Mouse (Mus musculus) neutrophil, adult 5-6 weeks (primary cell): ENCODE results near the gene Trpm2. TPM values are rescaled to one million over a fixed set of nuclear protein-coding genes. Genes with fewer than 3 reads are reported as not detected.
"Not testable (repeated sequence)": the region's sequence is repeated elsewhere in the genome, so short reads cannot be mapped to it uniquely, and the experiment has no call there.

Experiments used
- ATAC-seq: fragments of 151-379, 151-347 bp; 2 replicates; pipeline ENCODE4 v1.8.0; 2017; ENCODE audit warnings: mild to moderate bottlenecking, moderate TSS enrichment; ENCODE audit not compliant: insufficient number of reproducible peaks, poor library complexity, low FRiP score, severe bottlenecking; ENCODE audit errors: extremely low read depth
- total RNA-seq: library from RNA; stranded (forward); fragments of 200-1000 nt; gene quantifications from 2 replicates; pipeline ENCODE4 v1.2.3, GENCODE M21; 2017

The Trpm2 gene
- 216 and 259 TPM in 2 replicates for total RNA-seq

- peak; percentile 76 for ATAC-seq
Observed at GRCm38 (mm10) chr10:77970481-77970880, at the start of gene Trpm2. Gene Trpm2 (minus strand): TSS chr10:77970563.

- ATAC-seq, result not testable (repeated sequence)
Observed at GRCm38 (mm10) chr10:78019984-78020383, 49.6 kb upstream of the Trpm2 start.

GRCm38 (mm10) chr10:78019291-78019690 is 48.9 kb upstream of the Trpm2 start:
- ATAC-seq, result no peak

- peak; percentile 87 for ATAC-seq
Observed at GRCm38 (mm10) chr10:78018797-78019203, 48.4 kb upstream of the Trpm2 start.

- no peak for ATAC-seq
Observed at GRCm38 (mm10) chr10:78016366-78016765, 46.0 kb upstream of the Trpm2 start.

GRCm38 (mm10) chr10:78015489-78015888 is 45.1 kb upstream of the Trpm2 start:
- no peak for ATAC-seq

GRCm38 (mm10) chr10:78012661-78013495 is 42.5 kb upstream of the Trpm2 start:
- ATAC-seq, result no peak

- ATAC-seq, result not testable (repeated sequence)
Observed at GRCm38 (mm10) chr10:78011116-78011515, 40.8 kb upstream of the Trpm2 start.

GRCm38 (mm10) chr10:78010335-78010734 is 40.0 kb upstream of the Trpm2 start:
- ATAC-seq, result no peak

- ATAC-seq, result no peak
Observed at GRCm38 (mm10) chr10:78009945-78010293, 39.6 kb upstream of the Trpm2 start, which contains the start of gene Pfkl. Gene Pfkl (minus strand): TSS chr10:78010083.

GRCm38 (mm10) chr10:78009184-78009944 is 39.0 kb upstream of the Trpm2 start:
- ATAC-seq, result peak; percentile 89

GRCm38 (mm10) chr10:78008169-78008568 is 37.8 kb upstream of the Trpm2 start:
- ATAC-seq, result no peak

GRCm38 (mm10) chr10:78007203-78007602 is 36.8 kb upstream of the Trpm2 start:
- ATAC-seq, result no peak

- ATAC-seq, result no peak
Observed at GRCm38 (mm10) chr10:78005791-78006438, 35.6 kb upstream of the Trpm2 start.

- no peak for ATAC-seq
Observed at GRCm38 (mm10) chr10:78004479-78005100, 34.2 kb upstream of the Trpm2 start.

GRCm38 (mm10) chr10:78002316-78002715 is 32.0 kb upstream of the Trpm2 start:
- ATAC-seq, result no peak

- ATAC-seq, result no peak
Observed at GRCm38 (mm10) chr10:78001796-78002195, 31.4 kb upstream of the Trpm2 start.

- ATAC-seq, result no peak
Observed at GRCm38 (mm10) chr10:78000200-78000599, 29.8 kb upstream of the Trpm2 start.

GRCm38 (mm10) chr10:77995639-77996038 is 25.3 kb upstream of the Trpm2 start:
- ATAC-seq, result no peak
